In the genomic region with DNA sequence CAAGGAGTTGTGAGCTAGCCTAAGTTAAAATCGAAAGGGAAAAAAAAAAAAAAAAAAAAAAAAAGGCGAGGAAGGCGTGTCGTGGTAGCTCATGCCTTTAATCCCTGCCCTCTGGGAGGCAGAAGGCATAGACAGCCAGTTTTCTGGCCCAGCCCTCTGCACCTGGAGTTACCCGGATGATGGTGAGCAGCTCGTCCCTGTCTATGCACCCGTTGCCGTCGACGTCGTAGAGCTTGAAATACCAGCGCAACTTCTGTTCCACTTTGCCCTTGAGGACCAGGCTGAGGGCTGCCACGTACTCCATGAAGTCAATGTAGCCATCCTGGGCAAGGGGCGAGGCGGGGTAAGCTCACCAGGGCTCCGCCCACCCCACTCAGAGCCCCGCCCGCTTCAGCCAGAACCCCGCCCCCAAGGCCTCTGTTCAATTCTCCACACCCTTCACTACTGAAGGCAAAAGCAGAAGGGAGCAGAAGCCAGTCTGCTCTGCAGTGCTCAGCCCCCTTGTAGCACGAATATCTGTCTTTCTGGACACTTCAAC, we compare ENCODE assay signal across 8 mouse cellular contexts. TPM values are rescaled to one million over a fixed set of nuclear protein-coding genes. Genes with fewer than 3 reads are reported as not detected.
DNase-seq lines count a peak whose midpoint lies in the region; ATAC-seq and TF ChIP-seq lines count a peak whose summit lies in the region.

No protein-coding gene starts in this region.

- no peaks in the 10 kb centered on the region for H3K9me3 ChIP-seq in hindbrain, embryonic 16.5 days (ENCODE audit: control insufficient read depth, low read length)
- H3K9me3 ChIP-seq in liver, embryonic 11.5 days (ENCODE audit: control insufficient read depth, low read length) = no peaks in the 10 kb centered on the region

- peak overlapping the region; percentile 52 for H3K4me2 ChIP-seq in hindbrain, embryonic 16.5 days (ENCODE audit: low read length)
- H3K4me2 ChIP-seq in liver, embryonic 11.5 days = peak overlapping the region; percentile 66

- peaks cover 10% of the 10 kb centered on the region for H3K4me1 ChIP-seq in hindbrain, embryonic 16.5 days (ENCODE audit: control insufficient read depth, insufficient read depth, low read depth, low read length)
- peaks cover 11% of the 10 kb centered on the region; the same call in 1 of the 2 replicates for H3K4me1 ChIP-seq in liver, embryonic 11.5 days (replicated peaks; ENCODE audit: control insufficient read depth, insufficient read depth, low read length)

- peak; percentile 60 for ATAC-seq in hindbrain, embryonic 16.5 days
- peak; percentile 87 for ATAC-seq in liver, embryonic 11.5 days (replicated peaks; ENCODE audit: low FRiP score)

- peak overlapping the region; percentile 1; the same call in 1 of the 2 replicates for H3K9ac ChIP-seq in hindbrain, embryonic 16.5 days (ENCODE audit: low read depth, low read length)
- no peak overlapping the region for H3K9ac ChIP-seq in liver, embryonic 11.5 days (ENCODE audit: low read depth, low read length)

- H3K4me3 ChIP-seq in gastrocnemius, adult 2 months = peak overlapping the region; percentile 69
- peak overlapping the region; percentile 33 for H3K4me3 ChIP-seq in hindbrain, embryonic 16.5 days (ENCODE audit: low read length)
- H3K4me3 ChIP-seq in liver, embryonic 11.5 days (ENCODE audit: low read depth, low read length) = peak overlapping the region; percentile 44

- TF ChIP-seq CTCF in gastrocnemius, adult 2 months (IDR thresholded peaks at IDR 0.05) = no peak

- peak; percentile 75 for DNase-seq in MEL-GATA-1-ER (ENCODE audit: extremely low read depth, low read depth)
- peak; percentile 24 for DNase-seq in brain, adult 2 months (ENCODE audit: low read depth, low spot score)
- DNase-seq in gastrocnemius, adult 2 months = peak; percentile 56
- peak; percentile 73 for DNase-seq in liver, embryonic 11.5 days (ENCODE audit: low spot score)
- DNase-seq in monocyte, adult 2 months (ENCODE audit: low read depth in 1 of 2, low spot score in 2 of 2) = peak; percentile 55 to 70
- peak; percentile 68 for DNase-seq in testis, postnatal 14 days (ENCODE audit: low spot score)
- DNase-seq in frontal cortex, adult 2 months (ENCODE audit: extremely low spot score in 1 of 2, low spot score in 1 of 2) = no peak

- intact Hi-C loops in gastrocnemius, adult 2 months (cut with DNase I) = no loop called here

- no peak overlapping the region for H3K27ac ChIP-seq in gastrocnemius, adult 2 months
- no peak overlapping the region for H3K27ac ChIP-seq in hindbrain, embryonic 16.5 days (ENCODE audit: low read depth, low read length)
- H3K27ac ChIP-seq in liver, embryonic 11.5 days (ENCODE audit: low read depth, low read length) = no peak overlapping the region

- no peaks in the 10 kb centered on the region for H3K36me3 ChIP-seq in hindbrain, embryonic 16.5 days (ENCODE audit: control insufficient read depth, insufficient read depth, low read length)
- H3K36me3 ChIP-seq in liver, embryonic 11.5 days (ENCODE audit: control insufficient read depth, insufficient read depth, low read length) = no peaks in the 10 kb centered on the region

- 3% methylated on average over 16 of the region's 20 CpGs for WGBS in hindbrain, embryonic 16.5 days
- WGBS in liver, embryonic 11.5 days = 1% methylated on average over 20 of the region's 20 CpGs

- peaks cover 13% of the 10 kb centered on the region for H3K27me3 ChIP-seq in hindbrain, embryonic 16.5 days (replicated peaks; ENCODE audit: control insufficient read depth, insufficient read depth, low read length)
- peaks cover 17% of the 10 kb centered on the region for H3K27me3 ChIP-seq in liver, embryonic 11.5 days (replicated peaks; ENCODE audit: control insufficient read depth, insufficient read depth, low read length)

RNA-seq across cellular contexts. Expression of gene Guca1a, which starts 4.9 kb away (rescaled TPM):
- not detected for total RNA-seq in gastrocnemius, adult 2 months (2021)
- polyA plus RNA-seq in hindbrain, embryonic 16.5 days (2015; fragmentation: Nextera tagmentation; extraction: Ambion mirVana) = 0.66 and 0.80 TPM in 2 replicates
- polyA plus RNA-seq in liver, embryonic 11.5 days (2014; fragmentation: Nextera tagmentation; extraction: Ambion mirVana) = 1.0 and 1.6 TPM in 2 replicates
- polyA plus RNA-seq in frontal cortex, adult 2 months (2012; rRNA removed) = 0.38 and 0.66 TPM in 2 replicates

RNA-seq across cellular contexts. Expression of gene Guca1b, which starts 10.3 kb away (rescaled TPM):
- under 1 TPM; 0.54 to 0.78 TPM for total RNA-seq in gastrocnemius, adult 2 months (2021)
- 0.45 and 0.81 TPM in 2 replicates for polyA plus RNA-seq in hindbrain, embryonic 16.5 days (2015; fragmentation: Nextera tagmentation; extraction: Ambion mirVana)
- polyA plus RNA-seq in liver, embryonic 11.5 days (2014; fragmentation: Nextera tagmentation; extraction: Ambion mirVana) = 0.43 and 0.60 TPM in 2 replicates
- 0.52 and 1.4 TPM in 2 replicates for polyA plus RNA-seq in frontal cortex, adult 2 months (2012; rRNA removed)

RNA-seq across cellular contexts. Expression of gene Mrps10, which starts 26.8 kb away (rescaled TPM):
- 10 to 100 TPM; 31.5 to 33.2 TPM for total RNA-seq in gastrocnemius, adult 2 months (2021)
- 67.0 and 72.1 TPM in 2 replicates for polyA plus RNA-seq in hindbrain, embryonic 16.5 days (2015; fragmentation: Nextera tagmentation; extraction: Ambion mirVana)
- polyA plus RNA-seq in liver, embryonic 11.5 days (2014; fragmentation: Nextera tagmentation; extraction: Ambion mirVana) = 105 and 114 TPM in 2 replicates
- 47.0 and 48.9 TPM in 2 replicates for polyA plus RNA-seq in frontal cortex, adult 2 months (2012; rRNA removed)

RNA-seq across cellular contexts. Expression of gene AI661453, which starts 41.0 kb away (rescaled TPM):
- total RNA-seq in gastrocnemius, adult 2 months (2021) = under 1 TPM; 0.23 to 0.45 TPM
- 0.11 and 0.42 TPM in 2 replicates for polyA plus RNA-seq in hindbrain, embryonic 16.5 days (2015; fragmentation: Nextera tagmentation; extraction: Ambion mirVana)
- polyA plus RNA-seq in liver, embryonic 11.5 days (2014; fragmentation: Nextera tagmentation; extraction: Ambion mirVana) = 0.22 and 0.23 TPM in 2 replicates
- 0.23 and 0.24 TPM in 2 replicates for polyA plus RNA-seq in frontal cortex, adult 2 months (2012; rRNA removed)

RNA-seq across cellular contexts. Expression of gene 1700001C19Rik, which starts 41.7 kb away (rescaled TPM):
- not detected for total RNA-seq in gastrocnemius, adult 2 months (2021)
- polyA plus RNA-seq in hindbrain, embryonic 16.5 days (2015; fragmentation: Nextera tagmentation; extraction: Ambion mirVana) = 0.62 and 1.1 TPM in 2 replicates
- polyA plus RNA-seq in liver, embryonic 11.5 days (2014; fragmentation: Nextera tagmentation; extraction: Ambion mirVana) = 0.52 and 0.96 TPM in 2 replicates
- 0.13 and 0.28 TPM in 2 replicates for polyA plus RNA-seq in frontal cortex, adult 2 months (2012; rRNA removed)

Comparison
In these comparisons a context has a peak if more than half of its experiments do, and no peak if none do; other contexts are left out.
1. DNase-seq: peak in MEL-GATA-1-ER (single experiment), brain, adult 2 months (single experiment), gastrocnemius, adult 2 months (single experiment), liver, embryonic 11.5 days (single experiment), monocyte, adult 2 months (2 of 2) and testis, postnatal 14 days (single experiment); none in frontal cortex, adult 2 months (0 of 2).
2. Peak in every context shown above with its lines, with median percentiles within 50 percentile points of each other: H3K4me3 ChIP-seq.